Mouse (Mus musculus): ENCODE results near the gene Slf2.

- TF ChIP-seq CTCF (IDR thresholded peaks at IDR 0.05; ENCODE audit: low read depth, low read length): peak; percentile 95
- TF ChIP-seq GATA1 (IDR thresholded peaks at IDR 0.05; ENCODE audit: borderline replicate concordance, low read length): no peak
Observed at GRCm38 (mm10) chr19:44887679-44888235, 43.2 kb upstream of the Slf2 start.
